Mouse (Mus musculus) B cell, adult 2 months (primary cell): ENCODE measurements around the gene E330009J07Rik.
A peak's percentile ranks its signal among the peaks of the same experiment; 100 is the strongest.

Experiments
- DNase-seq, 2 experiments: peaks; one replicate each; pipeline ENCODE4 v3.0.0; 2022

The E330009J07Rik gene

DNA sequence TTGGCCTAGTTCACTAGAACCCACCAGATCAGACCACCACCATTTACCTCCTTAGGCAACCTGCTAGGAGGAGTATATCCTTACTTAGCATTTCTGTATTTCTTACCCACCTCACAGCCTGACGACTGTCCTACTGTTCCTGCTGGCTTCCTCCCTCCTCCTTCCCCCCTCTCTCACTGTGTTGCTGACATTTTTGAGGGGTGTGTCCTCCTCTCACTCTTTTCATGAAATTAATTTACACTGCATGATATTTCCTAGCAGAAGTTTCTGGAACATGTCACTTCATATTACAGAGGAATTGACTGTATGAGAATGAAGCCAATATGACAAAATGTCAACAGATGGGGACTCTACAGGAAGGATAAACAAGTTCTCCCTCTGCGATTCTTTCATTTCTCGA lies 7.2 kb downstream of the E330009J07Rik start:
- DNase-seq, result no peak

DNA sequence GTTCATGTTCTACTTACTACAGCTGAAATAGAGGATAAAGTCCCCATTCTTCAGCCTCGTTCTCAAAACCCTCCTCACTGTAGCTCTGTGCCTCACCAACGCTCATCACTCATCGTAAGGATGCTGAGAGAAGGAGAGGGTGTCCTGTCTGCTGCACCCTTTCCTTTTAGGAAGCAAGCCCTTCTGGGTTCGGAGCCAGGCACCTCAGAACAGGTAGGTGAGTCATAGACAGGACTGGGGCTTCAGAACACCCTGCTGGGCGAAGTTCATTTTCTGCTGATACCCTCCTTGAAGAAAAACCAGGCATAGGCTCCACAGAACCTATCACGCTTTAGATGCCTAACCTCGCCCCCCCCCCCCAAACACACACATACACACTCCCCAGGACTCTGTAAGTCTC lies 8.5 kb downstream of the E330009J07Rik start:
- no peak for DNase-seq

DNA sequence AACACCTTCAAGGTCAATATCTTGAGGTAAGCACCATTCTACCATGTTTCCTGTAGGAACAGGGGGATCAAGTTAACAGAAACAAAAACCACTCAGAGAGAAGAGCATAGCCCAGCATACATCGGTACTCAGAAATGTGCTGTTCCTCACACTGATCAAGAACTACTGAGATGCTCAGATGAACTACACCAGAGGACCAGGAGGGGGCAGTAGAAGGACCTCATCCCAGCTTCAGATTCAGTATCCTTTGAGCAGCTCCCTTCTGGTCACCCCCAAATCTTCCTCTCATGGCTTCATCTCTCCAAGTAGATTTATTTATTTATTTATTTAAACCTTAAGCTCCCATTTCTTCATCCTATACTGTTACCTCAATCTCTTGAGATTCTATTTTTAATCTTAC lies 12.2 kb downstream of the E330009J07Rik start:
- peak; percentile 79 to 82 for DNase-seq

DNA sequence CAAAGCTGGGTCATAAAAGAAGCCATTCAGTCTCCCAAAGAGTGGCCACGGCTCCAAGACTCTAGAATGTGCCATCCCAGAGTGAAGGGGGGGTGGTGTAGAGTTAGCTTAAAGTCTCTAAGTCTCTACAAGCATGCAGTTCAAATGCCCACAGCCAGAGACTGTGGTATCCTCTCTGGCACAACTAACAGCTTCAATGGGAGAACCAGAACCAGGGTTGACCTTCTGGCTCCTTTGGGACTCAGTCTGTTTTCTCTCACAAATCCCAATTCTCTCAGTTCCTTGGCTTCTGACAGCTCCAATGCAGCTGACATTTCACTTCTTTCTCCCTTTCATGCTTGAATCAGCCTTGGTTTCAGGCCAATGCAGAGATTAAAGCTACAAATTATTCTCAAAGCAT lies 12.9 kb downstream of the E330009J07Rik start:
- no peak for DNase-seq

DNA sequence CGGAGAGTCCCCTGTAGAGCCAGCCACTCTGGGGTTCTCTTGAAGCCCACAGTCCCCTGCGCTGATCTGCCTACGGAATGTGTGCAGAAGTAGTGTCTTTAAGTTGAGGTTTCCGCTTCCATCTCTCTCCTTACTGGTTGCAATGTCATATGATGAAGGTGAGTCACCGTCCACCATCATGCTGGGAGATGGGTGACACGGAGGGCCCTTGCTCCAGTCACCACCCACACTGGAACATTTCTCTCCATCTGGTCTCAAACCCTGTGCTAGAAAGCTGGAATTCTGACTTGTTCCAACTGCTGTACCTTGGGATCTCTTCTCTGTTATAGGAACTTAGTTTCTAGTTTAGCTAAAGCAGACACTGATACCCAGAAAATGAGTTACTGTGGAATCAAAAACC lies 14.8 kb downstream of the E330009J07Rik start:
- DNase-seq, result no peak

DNA sequence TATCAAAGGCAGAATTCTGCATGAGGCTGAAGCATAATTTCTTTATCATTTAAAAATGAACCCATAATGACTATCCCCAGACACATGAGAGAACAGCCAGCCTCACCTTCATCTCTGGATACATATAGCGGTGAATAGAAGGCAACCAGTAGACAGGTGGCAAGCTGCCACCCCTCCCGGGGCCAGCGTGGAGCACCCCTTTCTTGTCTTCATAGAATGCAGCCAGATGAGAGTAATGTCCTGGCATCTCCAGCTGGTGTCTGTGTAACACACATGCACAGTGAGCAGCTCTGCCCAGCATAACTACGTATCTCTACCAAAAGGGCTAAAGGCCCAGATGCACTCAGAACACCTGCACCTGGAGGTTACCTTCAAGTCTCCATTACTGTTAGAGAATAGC lies 17.5 kb downstream of the E330009J07Rik start:
- no peak for DNase-seq

DNA sequence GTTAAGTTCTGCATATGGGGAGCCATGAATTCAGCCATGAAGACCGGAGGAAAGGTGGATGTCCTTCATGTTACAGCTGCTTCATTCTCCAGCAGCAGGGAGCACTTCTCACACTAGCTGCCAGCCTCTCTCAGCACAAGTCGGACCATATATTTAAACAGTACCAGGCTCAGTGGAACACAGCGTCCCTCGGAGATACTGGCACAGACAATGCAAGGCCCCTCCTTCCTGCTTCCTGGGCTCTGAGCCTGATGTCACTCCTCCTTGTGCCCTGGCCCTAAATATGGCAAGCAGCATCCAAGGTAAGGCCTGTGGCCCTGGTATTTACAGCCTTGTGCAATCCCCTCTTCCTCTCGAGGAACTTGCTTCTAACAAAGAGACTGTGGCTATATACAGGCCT lies 20.1 kb downstream of the E330009J07Rik start:
- DNase-seq, result no peak

DNA sequence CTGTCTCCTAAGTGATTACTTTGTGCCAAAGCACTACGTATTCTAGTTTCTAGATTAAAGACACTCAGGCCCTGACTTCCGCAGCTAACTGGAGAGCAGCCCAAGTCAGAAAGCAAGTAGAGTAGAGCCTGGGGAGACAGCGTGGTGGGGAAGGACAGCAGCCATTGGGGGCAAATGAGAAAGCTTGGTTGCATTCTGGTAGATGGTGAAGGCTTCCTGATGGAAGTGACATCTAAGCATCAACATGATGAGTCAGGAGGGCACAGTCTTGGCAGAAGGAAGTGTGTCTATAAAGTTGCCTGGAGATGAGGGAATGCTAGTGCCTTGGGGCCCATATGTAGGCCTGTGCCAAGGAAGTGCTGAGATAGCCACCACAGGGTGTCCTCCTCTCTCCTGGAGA lies 22.4 kb downstream of the E330009J07Rik start:
- no peak for DNase-seq

DNA sequence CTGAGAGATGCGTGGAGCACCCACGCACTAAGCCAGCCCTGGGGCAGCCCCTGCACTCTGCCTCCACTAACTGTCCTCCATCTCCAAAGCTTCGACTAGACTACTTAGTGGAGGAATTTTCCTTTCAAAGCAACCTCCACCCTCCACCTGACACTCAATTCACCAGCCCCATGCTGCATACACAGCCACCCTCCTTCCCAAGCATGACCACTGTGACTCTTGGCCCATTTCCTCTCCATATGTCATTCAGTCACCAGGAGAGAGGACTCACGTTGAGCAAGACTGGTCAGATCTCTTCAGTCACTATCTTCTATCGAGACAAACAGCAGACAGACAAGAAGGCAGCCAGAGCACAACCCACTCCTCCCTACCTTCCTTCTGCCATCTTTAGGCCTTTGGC lies 22.9 kb downstream of the E330009J07Rik start:
- no peak for DNase-seq

DNA sequence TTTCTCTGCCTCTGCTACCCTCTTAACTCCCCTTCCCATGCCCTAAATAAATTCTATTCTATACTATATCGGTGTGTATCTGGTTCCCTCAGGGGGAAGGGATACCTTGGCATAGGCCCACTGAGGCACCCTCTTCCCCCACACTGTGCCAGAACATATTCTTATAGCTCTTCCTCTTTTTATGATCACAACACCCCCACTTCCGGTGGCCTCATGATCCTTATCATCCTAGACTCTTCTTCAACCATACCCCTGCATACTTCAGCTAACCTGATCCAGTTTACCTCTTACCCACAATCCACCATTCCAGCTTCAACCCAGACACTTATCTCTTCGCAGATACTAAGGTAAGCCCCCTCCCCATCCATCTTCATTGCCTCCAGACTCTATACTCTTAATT lies 24.9 kb downstream of the E330009J07Rik start:
- DNase-seq, result no peak

DNA sequence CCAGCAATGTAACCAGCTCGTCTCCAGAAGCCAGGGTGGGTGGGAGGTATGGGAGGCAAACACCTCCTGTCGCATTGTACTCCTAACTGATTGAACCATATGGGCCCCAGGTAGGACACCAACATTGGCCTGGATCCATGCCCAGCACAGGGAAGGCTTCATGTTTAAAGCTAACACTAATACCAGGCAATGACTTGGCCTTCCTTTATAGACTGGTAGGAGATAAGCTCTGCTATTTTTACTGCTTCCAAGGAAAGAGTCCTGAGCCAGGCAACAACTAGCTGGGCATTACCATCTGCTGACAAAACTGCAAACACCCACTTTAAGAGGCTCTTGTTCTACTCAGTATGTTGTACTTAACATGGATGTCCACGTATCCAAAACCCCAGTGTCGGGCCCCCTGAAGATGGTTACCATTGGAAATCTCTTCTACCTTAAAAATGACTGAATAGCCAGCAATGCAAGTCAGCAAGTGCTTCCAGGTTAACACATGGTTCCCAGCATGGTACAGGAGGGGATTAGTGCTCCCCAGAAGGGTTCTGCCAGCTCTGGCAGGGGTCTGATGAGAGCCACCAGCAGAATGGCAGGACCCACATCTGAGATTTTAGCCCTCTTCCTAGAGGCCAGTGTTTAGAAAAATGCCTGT lies 32.2 kb downstream of the E330009J07Rik start:
- DNase-seq, result no peak

DNA sequence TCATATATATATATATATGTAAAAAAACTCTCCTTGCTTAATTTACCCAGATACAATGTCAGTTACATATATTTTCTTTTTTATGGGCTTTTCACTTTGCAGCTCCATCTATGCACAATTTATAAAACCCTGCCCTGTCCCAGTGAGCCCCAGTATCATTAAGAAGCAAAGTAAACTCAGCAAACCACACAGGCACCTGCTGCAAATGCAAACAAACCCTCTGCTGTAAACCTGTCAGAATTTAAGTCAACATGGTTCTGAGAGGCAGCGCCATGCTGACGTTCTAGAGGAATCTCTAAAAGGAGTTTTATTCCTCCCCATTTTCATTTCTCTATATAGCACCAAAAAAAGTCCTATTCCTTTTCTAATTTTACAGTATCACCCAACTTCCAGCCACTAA lies 33.9 kb downstream of the E330009J07Rik start:
- DNase-seq, result no peak

DNA sequence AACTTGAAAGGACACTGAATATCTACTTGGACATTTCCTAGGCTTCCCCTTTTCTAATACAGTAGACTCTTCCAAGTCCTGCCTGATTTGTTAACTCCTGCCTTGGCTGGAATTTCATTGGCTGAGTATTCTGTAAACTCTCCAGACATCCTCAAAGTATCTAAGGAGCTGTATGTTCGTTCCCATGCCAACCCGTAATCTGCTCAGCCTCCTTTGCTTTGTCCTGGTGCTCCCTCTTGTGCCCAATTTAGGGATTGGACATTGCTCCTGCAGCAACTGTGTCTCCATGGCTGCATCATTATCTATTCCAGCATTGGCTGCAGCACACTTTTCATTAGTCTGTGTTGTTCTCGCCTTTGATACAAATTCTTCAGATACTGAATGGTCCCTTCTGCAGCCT lies 42.7 kb downstream of the E330009J07Rik start:
- DNase-seq, result no peak

DNA sequence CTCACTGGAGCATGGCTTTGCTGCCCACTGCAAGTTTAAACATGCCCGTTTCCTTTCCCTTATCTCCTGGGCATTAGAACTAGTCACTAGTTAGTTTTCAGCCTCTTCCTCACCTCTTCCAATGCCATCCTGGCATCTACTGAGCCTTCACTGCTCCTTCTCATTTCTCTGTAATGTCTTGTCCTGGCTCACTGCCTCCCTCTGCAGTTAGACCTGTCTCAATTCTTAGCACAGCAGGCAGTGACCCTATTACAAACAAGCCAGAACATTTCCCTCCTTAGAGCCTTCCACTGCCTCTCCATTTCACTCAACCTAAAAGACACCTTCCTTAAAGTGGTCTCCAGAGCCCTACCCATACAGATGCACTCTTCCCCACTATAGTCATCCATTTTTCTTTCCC lies 45.0 kb downstream of the E330009J07Rik start:
- no peak for DNase-seq

DNA sequence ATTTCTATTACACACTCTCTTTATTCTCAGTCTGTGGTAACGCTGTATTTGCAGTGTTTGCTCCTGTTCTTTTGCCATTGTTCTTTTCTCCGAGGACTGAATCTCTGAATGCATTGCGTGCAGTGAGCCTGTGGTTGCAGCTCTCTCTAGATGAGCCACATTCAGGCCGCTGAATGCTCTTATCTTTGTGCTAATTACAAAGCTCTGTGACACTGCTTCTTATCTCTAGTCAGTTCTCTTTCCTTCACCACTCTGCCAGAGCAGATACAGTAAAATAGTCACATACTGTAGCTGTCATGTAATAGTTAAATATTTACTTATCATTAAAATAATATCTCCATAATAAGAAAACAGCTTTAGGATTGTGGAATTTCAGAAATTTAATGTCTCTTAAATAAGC lies 47.3 kb downstream of the E330009J07Rik start:
- no peak for DNase-seq

DNA sequence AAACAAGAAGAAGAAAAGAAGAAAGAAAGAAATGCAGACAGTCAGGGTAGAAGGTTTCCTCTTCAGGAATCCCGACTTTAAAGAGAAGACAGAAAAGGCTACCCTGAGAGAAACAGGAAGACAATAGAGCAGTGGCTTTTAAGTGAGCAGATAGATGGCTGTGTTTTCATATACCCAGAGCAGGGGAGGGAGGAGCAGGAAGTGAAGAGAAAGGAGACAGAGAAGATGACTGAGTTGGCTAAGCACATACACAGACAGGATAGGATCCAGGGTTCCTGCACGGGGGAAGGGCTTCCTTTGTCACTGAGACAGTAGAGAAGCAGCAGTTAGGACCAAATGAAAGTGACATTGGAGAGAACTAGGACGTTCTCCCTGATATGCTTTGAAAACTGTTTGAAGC lies 50.3 kb downstream of the E330009J07Rik start:
- DNase-seq, result no peak

DNA sequence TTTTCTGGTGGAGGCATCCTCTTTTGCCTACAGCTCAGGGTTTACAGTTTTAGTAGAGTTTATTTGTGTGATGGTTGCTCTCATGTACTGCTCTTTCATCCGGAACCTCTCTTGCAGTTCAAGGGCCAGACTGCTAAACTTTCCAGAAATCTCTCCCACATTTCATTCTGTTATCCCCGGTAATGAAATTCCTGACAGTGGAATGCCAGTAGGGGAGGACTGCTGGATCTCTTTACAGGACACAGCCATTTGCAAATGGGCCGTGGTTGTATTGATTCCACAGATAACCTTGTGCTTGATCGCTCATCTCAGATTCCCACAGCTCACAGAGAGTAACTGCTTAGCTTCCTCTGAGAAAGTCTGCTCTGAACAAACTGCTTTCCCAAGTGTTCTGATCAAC lies 54.0 kb downstream of the E330009J07Rik start:
- no peak for DNase-seq

DNA sequence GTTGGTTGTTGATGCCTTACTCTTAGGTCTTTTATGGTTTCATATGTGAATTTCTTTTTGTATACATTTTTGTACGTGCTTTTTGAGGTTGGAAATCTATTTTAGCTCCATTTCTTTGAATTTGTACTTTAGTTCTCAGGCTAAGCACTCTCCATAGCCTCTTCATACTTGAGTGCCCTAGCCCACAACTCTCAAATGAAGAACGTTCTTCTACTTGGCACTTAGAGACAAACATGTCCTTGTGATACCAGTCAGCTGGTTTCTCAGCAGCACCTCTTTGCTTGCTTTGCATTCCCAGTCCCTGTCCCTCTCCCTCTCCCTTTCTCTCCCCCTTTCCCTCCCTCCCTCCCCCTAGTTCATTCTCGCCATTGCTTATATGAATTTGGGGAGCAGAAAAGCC lies 55.8 kb downstream of the E330009J07Rik start:
- DNase-seq, result no peak

DNA sequence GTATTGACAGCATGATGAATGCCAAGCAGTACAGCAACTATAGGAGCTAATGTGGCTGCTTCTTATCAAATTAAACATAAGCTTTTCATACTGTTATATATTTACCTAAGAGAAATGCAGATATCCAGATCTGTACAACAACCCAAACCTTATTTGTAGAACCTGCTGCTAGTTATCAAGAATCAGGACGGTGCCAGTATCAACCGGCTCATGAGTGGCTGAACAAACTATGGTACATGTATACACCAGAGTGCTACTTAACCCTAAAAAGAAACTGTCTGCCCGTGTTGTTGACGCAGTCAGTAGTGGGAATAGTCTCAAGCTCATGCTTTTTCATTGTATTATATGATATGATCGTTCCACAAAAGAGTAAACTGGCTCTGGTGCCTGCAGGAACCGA lies 64.9 kb downstream of the E330009J07Rik start:
- DNase-seq, result no peak

DNA sequence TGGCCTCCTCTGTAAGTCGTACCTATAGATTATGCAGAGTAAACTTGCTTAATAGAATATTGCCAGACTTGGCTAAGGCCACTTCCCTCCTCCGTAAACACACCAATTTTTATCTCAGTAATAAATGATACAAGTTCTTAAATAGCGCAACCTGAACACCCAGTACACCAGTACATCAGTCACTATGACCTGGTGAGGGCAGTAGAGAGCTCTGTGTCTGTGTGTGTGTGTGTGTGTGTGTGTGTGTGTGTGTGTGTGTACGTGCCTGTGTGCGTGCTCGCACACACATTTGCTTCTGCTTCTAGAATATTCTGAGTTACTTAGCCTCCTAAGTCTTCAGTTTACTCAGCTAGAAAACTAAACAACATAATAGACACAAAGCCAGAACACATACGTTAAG lies 82.6 kb downstream of the E330009J07Rik start:
- peak in 1 of 2 experiments; percentile 3 for DNase-seq
